Mouse (Mus musculus) ovary, adult 18-20 months (tissue): Measurements from ENCODE around the gene Atf3.
"Not testable (repeated sequence)": the region's sequence is repeated elsewhere in the genome, so short reads cannot be mapped to it uniquely, and the experiment has no call there.

Experiments
- DNase-seq: peaks from one replicate; pipeline ENCODE4 v3.0.0; 2022; ENCODE audit warnings: low spot score, mixed read lengths

The Atf3 gene

DNA sequence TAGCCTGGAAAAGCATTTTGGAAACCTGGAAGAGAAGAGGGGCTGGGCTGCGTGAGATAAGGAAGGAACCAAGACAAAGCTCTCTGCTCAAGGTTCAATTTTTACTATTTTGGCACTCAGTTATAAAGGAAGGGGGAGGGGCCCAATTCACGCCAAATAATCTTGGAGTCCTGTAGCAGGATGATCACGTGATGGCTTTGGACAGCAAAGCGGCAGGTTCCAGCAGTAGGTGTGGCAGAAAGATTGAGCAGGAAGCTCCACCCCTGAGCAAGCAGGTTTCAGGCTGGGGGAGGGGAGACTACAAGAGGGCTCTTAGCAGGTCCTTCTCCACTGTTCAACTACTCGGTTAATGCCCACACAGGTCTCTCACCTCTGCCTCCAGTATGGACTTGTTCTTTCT lies 68.3 kb downstream of the Atf3 start:
- DNase-seq, result not testable (repeated sequence)

- no peak for DNase-seq
Observed at GRCm38 (mm10) chr1:191140983-191141382, 76.9 kb downstream of the Atf3 start.

DNA sequence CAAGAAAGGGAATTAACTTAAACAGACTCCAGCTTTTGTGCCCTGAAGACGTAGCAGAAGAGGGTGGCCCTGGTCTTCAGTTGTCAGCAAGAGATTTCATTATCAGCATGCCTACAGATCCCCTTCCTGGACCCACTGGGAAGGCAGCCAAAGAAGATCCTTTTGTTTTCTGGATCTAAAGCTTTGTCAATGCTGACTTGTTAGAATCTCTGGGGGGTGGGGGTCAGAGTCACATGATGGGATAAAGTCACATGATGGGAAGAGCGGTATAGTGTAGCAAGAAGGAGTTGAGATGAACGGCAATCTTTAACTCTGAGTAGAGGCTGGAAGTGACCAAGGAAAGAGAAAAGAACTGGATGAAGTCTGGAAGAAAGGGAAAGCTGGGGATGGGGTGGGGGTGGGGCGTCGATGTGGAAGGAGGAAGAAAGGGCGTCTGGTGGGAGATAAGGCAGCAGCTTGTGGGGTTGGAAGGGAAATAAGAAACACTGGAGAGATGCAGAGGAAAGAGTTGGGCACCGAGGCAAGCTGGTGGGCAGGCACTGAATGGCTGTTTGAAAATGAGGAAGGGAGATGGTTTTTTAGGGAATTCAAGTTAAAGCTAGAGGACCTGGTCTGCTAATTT lies 78.9 kb downstream of the Atf3 start:
- DNase-seq, result no peak

- DNase-seq, result no peak
Observed at GRCm38 (mm10) chr1:191138436-191138835, 79.4 kb downstream of the Atf3 start.

DNA sequence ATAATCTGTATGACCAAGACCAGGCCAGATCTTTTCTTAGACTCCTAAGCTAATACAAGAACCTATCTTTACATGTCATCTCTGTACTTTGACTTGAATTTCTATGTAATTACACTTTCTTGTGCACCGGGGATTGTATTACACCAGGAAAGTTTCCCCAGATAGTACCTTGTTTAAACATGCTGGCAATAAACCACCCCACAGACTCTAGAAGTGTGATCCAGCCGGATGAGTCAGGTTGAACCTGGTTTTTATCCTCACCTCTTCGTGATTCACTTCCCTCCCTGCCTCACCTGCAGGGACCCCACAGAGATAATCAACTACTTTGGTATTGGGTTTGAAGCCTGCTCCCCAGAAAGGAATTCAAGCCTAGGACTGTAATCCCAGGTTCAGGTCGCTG lies 82.4 kb downstream of the Atf3 start:
- DNase-seq, result no peak

DNA sequence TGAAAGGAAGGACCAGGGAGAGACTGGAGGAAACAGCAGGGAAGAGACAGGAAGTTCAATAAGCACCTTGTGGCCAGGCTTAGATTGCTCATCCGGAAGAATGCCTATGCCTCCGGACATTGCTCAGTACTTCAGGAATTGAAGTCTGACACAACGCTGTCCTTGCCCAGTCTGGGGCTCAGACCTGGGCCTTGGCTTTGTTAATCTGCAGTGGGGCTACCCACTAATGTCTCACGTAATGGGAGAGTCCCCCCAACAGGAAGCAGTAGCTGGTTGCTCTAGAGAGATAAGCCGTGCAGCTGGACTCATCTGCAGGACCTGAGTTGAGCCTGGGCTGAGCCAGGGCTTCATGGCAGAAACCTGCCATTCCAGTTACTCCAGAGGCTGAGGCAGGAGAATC lies 84.9 kb downstream of the Atf3 start:
- DNase-seq, result no peak

GRCm38 (mm10) chr1:191132240-191132639 lies 85.6 kb downstream of the Atf3 start:
- DNase-seq, result no peak

DNA sequence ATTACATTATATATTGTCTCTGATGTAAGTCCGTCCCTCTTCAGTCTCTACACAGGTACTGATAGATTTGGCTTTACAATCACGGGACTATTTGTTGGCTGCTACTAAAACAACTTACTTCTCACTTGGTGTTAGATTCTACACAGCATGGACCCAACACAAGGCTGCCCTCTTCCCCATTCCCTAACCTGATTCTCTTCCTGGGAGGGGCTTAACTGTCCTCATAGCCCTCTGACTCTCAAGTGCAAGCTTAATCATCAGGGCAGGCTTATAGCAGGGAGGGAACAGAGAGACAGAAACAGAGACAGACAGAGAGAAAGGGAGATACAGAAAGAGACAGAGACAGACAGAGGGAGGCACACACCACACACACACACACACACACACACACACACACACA lies 86.1 kb downstream of the Atf3 start:
- no peak for DNase-seq

DNA sequence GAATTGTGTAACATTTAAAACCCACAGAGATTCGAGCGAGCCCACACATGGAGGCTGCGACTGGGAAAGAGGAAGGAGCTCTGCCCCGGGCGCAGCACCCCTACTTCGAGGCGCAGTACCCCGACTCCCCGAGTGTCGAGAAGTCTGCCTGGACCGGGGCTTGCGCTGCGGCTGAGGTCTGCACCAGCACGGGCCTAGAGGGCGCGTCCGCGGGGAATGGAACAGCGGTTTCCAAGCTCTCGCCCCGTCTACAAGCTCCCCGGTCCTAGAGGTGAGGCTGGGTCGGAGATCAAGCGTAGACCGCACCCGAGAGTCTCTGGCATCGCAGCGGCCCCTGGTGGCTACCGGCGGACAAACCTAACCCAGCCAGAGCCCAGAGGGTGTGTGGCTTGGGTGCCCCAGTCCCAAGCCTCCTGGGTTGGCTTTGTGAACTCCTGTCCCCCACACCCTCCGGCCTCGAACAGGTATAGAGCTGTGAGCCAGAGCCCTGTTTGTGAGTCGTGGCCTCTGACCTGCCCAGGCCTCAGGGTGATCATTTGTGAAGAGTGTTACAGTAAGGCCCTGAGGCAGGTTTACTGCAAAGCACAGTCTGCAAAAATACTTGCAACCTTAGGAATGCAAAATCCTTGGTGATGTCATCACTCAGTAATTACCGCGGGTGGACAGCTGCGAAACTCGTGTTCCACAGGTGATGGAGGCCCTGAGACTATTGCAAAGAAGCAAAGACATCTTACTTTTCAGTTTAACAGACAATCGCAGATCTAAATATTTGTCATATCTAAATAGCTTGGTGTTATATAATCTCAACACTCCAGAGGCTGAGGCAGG lies 91.8 kb downstream of the Atf3 start:
- DNase-seq, result no peak

- DNase-seq, result no peak
Observed at GRCm38 (mm10) chr1:191124288-191124687, 93.6 kb downstream of the Atf3 start.

GRCm38 (mm10) chr1:191123696-191124095 lies 94.1 kb downstream of the Atf3 start:
- no peak for DNase-seq

DNA sequence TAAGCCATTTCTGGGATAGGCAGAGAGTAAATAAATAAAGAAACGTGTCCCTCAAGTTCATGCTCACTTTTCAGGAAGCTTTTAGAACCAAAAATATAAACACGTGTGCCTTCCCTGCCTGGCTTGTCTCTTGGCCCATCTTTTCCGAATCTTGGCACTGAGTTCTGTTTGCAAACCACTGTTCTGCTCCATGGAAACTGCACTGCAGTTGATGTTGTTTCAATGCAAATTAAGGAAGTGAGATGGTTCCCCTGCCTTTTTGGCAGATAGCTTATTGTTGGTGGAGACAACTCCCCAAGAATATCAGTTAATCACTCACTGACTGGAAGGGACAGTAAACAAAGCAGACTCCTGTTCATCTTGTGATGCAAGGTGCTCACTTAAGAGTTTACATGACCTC lies 95.1 kb downstream of the Atf3 start:
- no peak for DNase-seq
